ENCODE assay signal across 12 mouse cellular contexts in the genomic region with DNA sequence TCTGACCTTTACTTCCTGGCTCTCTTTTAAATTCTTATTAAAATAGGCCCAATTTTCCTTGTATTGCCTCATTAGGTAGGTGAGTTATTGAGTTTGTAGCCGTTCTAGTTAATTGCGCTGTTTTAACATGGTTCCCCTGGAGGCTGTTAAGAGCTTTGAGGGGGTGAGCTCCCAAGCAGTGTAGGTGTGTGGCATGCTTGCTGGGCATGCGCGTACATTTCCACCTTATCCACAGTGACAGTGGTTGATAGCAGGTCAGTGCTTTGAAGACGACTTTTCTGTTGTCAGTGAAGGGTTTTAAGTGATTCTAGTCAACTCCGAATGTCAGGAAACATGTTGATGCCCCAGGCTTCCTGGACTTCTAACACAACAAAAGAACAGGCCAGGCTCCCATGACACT.
DNase-seq lines count a peak whose midpoint lies in the region; ATAC-seq and TF ChIP-seq lines count a peak whose summit lies in the region.
"Had no signal": no experiment of that assay in that cellular context is flagged by ENCODE, and none has a peak within 500 bp of the region (broad histone marks: within the 10 kb centered on the region; RNA-seq: fewer than 3 reads in every experiment).

No protein-coding gene starts in this region.

- no peaks in the 10 kb centered on the region for H3K27me3 ChIP-seq in forebrain, embryonic 14.5 days (replicated peaks; ENCODE audit: control insufficient read depth, insufficient read depth, low read length)
- no peaks in the 10 kb centered on the region for H3K27me3 ChIP-seq in midbrain, embryonic 13.5 days
- H3K27me3 ChIP-seq in thymus, adult 2 months (ENCODE audit: control insufficient read depth, insufficient read depth, low read length): no peaks in the 10 kb centered on the region
- H3K27me3 ChIP-seq: limb, embryonic 15.5 days had no signal

- H3K9ac ChIP-seq in forebrain, embryonic 14.5 days (ENCODE audit: low read length): no peak overlapping the region
- no peak overlapping the region for H3K9ac ChIP-seq in midbrain, embryonic 13.5 days (replicated peaks)
- H3K9ac ChIP-seq: limb, embryonic 15.5 days had no signal

- peak overlapping the region; percentile 58 for H3K27ac ChIP-seq in forebrain, embryonic 14.5 days (ENCODE audit: low read depth, low read length)
- peak overlapping the region; percentile 37 for H3K27ac ChIP-seq in midbrain, embryonic 13.5 days
- no peak overlapping the region for H3K27ac ChIP-seq in thymus, adult 2 months (ENCODE audit: control insufficient read depth, insufficient read depth, low read length)

- no peaks in the 10 kb centered on the region for H3K9me3 ChIP-seq in forebrain, embryonic 14.5 days (replicated peaks; ENCODE audit: control insufficient read depth, low read length)
- no peaks in the 10 kb centered on the region for H3K9me3 ChIP-seq in midbrain, embryonic 13.5 days
- H3K9me3 ChIP-seq: limb, embryonic 15.5 days had no signal

- no peak for ATAC-seq in forebrain, embryonic 14.5 days
- ATAC-seq in midbrain, embryonic 13.5 days: 0 out of 2 replicates have a peak, but pooled peaks have one; percentile 50
- ATAC-seq in erythroblast, adult 5-6 weeks (replicated peaks; ENCODE audit: low FRiP score, poor library complexity, severe bottlenecking): no peak

- peaks cover 24% of the 10 kb centered on the region; the same call in 1 of the 2 replicates for H3K36me3 ChIP-seq in forebrain, embryonic 14.5 days (ENCODE audit: control insufficient read depth, insufficient read depth, low read length)
- peaks cover 33% of the 10 kb centered on the region for H3K36me3 ChIP-seq in midbrain, embryonic 13.5 days
- no peaks in the 10 kb centered on the region for H3K36me3 ChIP-seq in thymus, adult 2 months (ENCODE audit: control insufficient read depth, insufficient read depth, low read length)

- WGBS in forebrain, embryonic 14.5 days: 43% methylated on average over 6 of the region's 6 CpGs
- WGBS in midbrain, embryonic 13.5 days: 63% methylated on average over 6 of the region's 6 CpGs
- WGBS in thymus, adult 2 months: 97% methylated on average over 6 of the region's 6 CpGs

- peak; percentile 9 for DNase-seq in kidney, adult 9 months
- DNase-seq in kidney, postnatal 14 days: no peak
- peak; percentile 82 for DNase-seq in ES-CJ7 (ENCODE audit: low read depth, low spot score)
- DNase-seq in forebrain, embryonic 14.5 days (ENCODE audit: low spot score): no peak
- no peak for DNase-seq in adrenal gland, postnatal 10 days
- DNase-seq in thymus, adult 2 months: no peak
- DNase-seq: adrenal gland, postnatal 36 days; cerebellum, adult 18-20 months; thymus, postnatal 36 days had no signal

- H3K4me3 ChIP-seq in forebrain, embryonic 14.5 days (ENCODE audit: low read depth, low read length): no peak overlapping the region
- H3K4me3 ChIP-seq in midbrain, embryonic 13.5 days (replicated peaks): no peak overlapping the region
- no peak overlapping the region for H3K4me3 ChIP-seq in thymus, adult 2 months (ENCODE audit: control insufficient read depth, insufficient read depth, low read length)
- H3K4me3 ChIP-seq: limb, embryonic 15.5 days had no signal

- TF ChIP-seq CTCF in thymus, adult 2 months (IDR thresholded peaks at IDR 0.05; ENCODE audit: borderline replicate concordance, control insufficient read depth, extremely low read depth, insufficient read depth, low read length, poor library complexity): no peak

- TF ChIP-seq POLR2A in thymus, adult 2 months (IDR thresholded peaks at IDR 0.05; ENCODE audit: control insufficient read depth, extremely low read depth, insufficient read depth, low read length, poor library complexity): no peak

- H3K4me1 ChIP-seq in forebrain, embryonic 14.5 days (ENCODE audit: control insufficient read depth, insufficient read depth, low read length): peaks cover 2% of the 10 kb centered on the region; the same call in 1 of the 2 replicates
- H3K4me1 ChIP-seq in midbrain, embryonic 13.5 days (replicated peaks): peaks cover 21% of the 10 kb centered on the region
- H3K4me1 ChIP-seq in thymus, adult 2 months (replicated peaks; ENCODE audit: control insufficient read depth, insufficient read depth, low read length): no peaks in the 10 kb centered on the region
- H3K4me1 ChIP-seq: limb, embryonic 15.5 days had no signal

- H3K4me2 ChIP-seq in forebrain, embryonic 14.5 days (ENCODE audit: low read length): no peak overlapping the region
- H3K4me2 ChIP-seq in midbrain, embryonic 13.5 days (replicated peaks): no peak overlapping the region
- H3K4me2 ChIP-seq: limb, embryonic 15.5 days had no signal

Comparison
In these comparisons a context has a peak if more than half of its experiments do, and no peak if none do; other contexts are left out.
1. DNase-seq: peak in kidney, adult 9 months (single experiment) and ES-CJ7 (single experiment); none in kidney, postnatal 14 days (single experiment), forebrain, embryonic 14.5 days (single experiment), adrenal gland, postnatal 10 days (single experiment) and thymus, adult 2 months (single experiment).